17 mouse cellular contexts compared by ENCODE assay signal in the genomic region with DNA sequence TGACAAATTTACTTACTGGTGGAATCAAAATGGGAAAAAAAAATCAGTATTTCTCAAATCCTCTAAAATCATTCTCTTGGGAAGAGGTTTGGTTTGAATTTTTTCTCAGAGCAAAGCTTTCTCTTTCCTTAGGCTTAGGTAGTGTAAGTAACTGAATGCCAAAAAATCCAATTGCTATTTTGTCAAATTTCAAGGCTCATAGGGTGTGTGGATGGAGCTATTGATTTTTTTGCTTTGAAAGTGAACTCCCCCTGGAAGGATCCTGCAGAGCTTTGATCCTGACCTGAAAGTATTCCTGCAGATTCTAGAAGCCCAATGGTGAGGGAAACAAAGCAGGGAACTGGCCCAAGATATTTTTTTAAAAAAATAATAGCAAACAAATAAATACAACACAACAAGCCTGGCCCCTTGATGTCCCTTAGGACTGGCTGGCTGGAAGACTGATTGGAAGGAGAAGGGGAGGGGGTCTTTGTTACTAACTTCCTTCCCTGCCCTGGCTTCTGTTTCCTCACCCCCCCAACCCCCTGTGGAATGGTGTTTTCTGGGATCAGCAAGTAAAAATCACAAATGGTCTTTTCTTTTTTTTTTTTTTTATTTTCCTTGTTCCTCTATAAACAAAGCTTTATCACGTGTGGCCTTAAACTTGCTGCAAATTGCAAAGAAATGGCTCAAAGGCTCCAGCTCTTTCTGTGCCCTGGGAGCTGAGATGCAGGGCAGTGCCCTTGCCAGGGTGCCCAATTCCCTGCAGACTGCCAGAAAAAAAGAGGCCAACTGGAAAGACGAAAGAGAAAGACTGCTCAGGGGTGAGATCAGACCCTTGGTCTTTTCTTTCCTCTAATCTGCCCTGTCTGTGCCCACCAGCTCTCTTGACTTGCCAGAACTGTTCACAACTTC. TPM values are rescaled to one million over a fixed set of nuclear protein-coding genes. Genes with fewer than 3 reads are reported as not detected.
A peak's percentile ranks its signal among the peaks of the same experiment; 100 is the strongest.
DNase-seq lines count a peak whose midpoint lies in the region; ATAC-seq and TF ChIP-seq lines count a peak whose summit lies in the region.
"Had no signal": no experiment of that assay in that cellular context is flagged by ENCODE, and none has a peak within 500 bp of the region (broad histone marks: within the 10 kb centered on the region; RNA-seq: fewer than 3 reads in every experiment).

A gene (plus strand): TSS at position 622 of the 894 bp plus-strand sequence.

- H3K4me2 ChIP-seq in forebrain, embryonic 15.5 days (replicated peaks): no peak within 1 kb of the TSS
- no peak within 1 kb of the TSS for H3K4me2 ChIP-seq in forebrain, embryonic 11.5 days (ENCODE audit: low read depth, low read length, severe bottlenecking)
- H3K4me2 ChIP-seq in neural tube, embryonic 14.5 days (ENCODE audit: low read depth, low read length): no peak within 1 kb of the TSS
- H3K4me2 ChIP-seq: embryonic facial prominence, embryonic 12.5 days; heart, embryonic 12.5 days; neural tube, embryonic 12.5 days had no signal

- H3K9me3 ChIP-seq in forebrain, embryonic 15.5 days: no peaks in the 10 kb centered on the region
- H3K9me3 ChIP-seq in forebrain, embryonic 11.5 days (ENCODE audit: control insufficient read depth, low read length): no peaks in the 10 kb centered on the region
- no peaks in the 10 kb centered on the region for H3K9me3 ChIP-seq in neural tube, embryonic 14.5 days (ENCODE audit: control insufficient read depth, low read length)
- H3K9me3 ChIP-seq: embryonic facial prominence, embryonic 12.5 days; heart, embryonic 12.5 days; neural tube, embryonic 12.5 days had no signal

- H3K4me1 ChIP-seq in forebrain, embryonic 15.5 days: peaks cover 4% of the 10 kb centered on the region; the same call in 1 of the 2 replicates
- H3K4me1 ChIP-seq in forebrain, embryonic 11.5 days (replicated peaks; ENCODE audit: control insufficient read depth, insufficient read depth, low read length): no peaks in the 10 kb centered on the region
- H3K4me1 ChIP-seq in neural tube, embryonic 14.5 days (ENCODE audit: control insufficient read depth, insufficient read depth, low read length): no peaks in the 10 kb centered on the region
- H3K4me1 ChIP-seq in olfactory bulb, adult 2 months (ENCODE audit: control insufficient read depth, insufficient read depth, low read length): no peaks in the 10 kb centered on the region
- no peaks in the 10 kb centered on the region for H3K4me1 ChIP-seq in thymus, adult 2 months (replicated peaks; ENCODE audit: control insufficient read depth, insufficient read depth, low read length)
- H3K4me1 ChIP-seq: embryonic facial prominence, embryonic 12.5 days; heart, embryonic 12.5 days; neural tube, embryonic 12.5 days had no signal

- no peak for TF ChIP-seq CTCF in olfactory bulb, adult 2 months (IDR thresholded peaks at IDR 0.05; ENCODE audit: insufficient read depth, low read depth, low read length)
- no peak for TF ChIP-seq CTCF in thymus, adult 2 months (IDR thresholded peaks at IDR 0.05; ENCODE audit: borderline replicate concordance, control insufficient read depth, extremely low read depth, insufficient read depth, low read length, poor library complexity)

- no peak within 1 kb of the TSS for H3K9ac ChIP-seq in forebrain, embryonic 15.5 days (replicated peaks)
- no peak within 1 kb of the TSS for H3K9ac ChIP-seq in forebrain, embryonic 11.5 days (ENCODE audit: low read length)
- no peak within 1 kb of the TSS for H3K9ac ChIP-seq in neural tube, embryonic 14.5 days (replicated peaks; ENCODE audit: low read depth, low read length)
- H3K9ac ChIP-seq: embryonic facial prominence, embryonic 12.5 days; heart, embryonic 12.5 days; neural tube, embryonic 12.5 days had no signal

- no peak for TF ChIP-seq POLR2A in olfactory bulb, adult 2 months (IDR thresholded peaks at IDR 0.05; ENCODE audit: insufficient read depth, low read depth, low read length)
- TF ChIP-seq POLR2A in thymus, adult 2 months (IDR thresholded peaks at IDR 0.05; ENCODE audit: control insufficient read depth, extremely low read depth, insufficient read depth, low read length, poor library complexity): no peak

- DNase-seq in forebrain, embryonic 11.5 days (ENCODE audit: low spot score): no peak
- no peak for DNase-seq in neural tube, embryonic 10.5 days (ENCODE audit: extremely low spot score, low spot score)
- DNase-seq in layer of hippocampus, postnatal 14 days (ENCODE audit: low spot score in 2 of 2): peak in 1 of 2 experiments; percentile 64
- no peak for DNase-seq in spleen, postnatal 10 days (ENCODE audit: low spot score in 2 of 2)
- no peak for DNase-seq in thymus, adult 2 months
- DNase-seq: adrenal gland, postnatal 25 days; cerebellum, adult 18-20 months; kidney, postnatal 4 days had no signal

- peak; percentile 72 for ATAC-seq in forebrain, embryonic 15.5 days (replicated peaks)
- no peak for ATAC-seq in forebrain, embryonic 11.5 days (replicated peaks; ENCODE audit: low FRiP score)
- no peak for ATAC-seq in neural tube, embryonic 14.5 days (ENCODE audit: low read depth)
- ATAC-seq: Patski had no signal

- no peak within 1 kb of the TSS for H3K4me3 ChIP-seq in forebrain, embryonic 15.5 days
- H3K4me3 ChIP-seq in forebrain, embryonic 11.5 days (ENCODE audit: low read depth, low read length): no peak within 1 kb of the TSS
- H3K4me3 ChIP-seq in neural tube, embryonic 14.5 days (ENCODE audit: low read depth, low read length): no peak within 1 kb of the TSS
- peak within 1 kb of the TSS; percentile 4; the same call in 1 of the 2 replicates for H3K4me3 ChIP-seq in olfactory bulb, adult 2 months (ENCODE audit: insufficient read depth, low read depth, low read length)
- no peak within 1 kb of the TSS for H3K4me3 ChIP-seq in thymus, adult 2 months (ENCODE audit: control insufficient read depth, insufficient read depth, low read length)
- H3K4me3 ChIP-seq: embryonic facial prominence, embryonic 12.5 days; heart, embryonic 12.5 days; neural tube, embryonic 12.5 days had no signal

- peak within 1 kb of the TSS; percentile 5; the same call in 1 of the 2 replicates for H3K27ac ChIP-seq in forebrain, embryonic 15.5 days (replicated peaks)
- no peak within 1 kb of the TSS for H3K27ac ChIP-seq in forebrain, embryonic 11.5 days (ENCODE audit: low read depth, low read length)
- no peak within 1 kb of the TSS for H3K27ac ChIP-seq in neural tube, embryonic 14.5 days (ENCODE audit: low read depth, low read length)
- H3K27ac ChIP-seq in olfactory bulb, adult 2 months (ENCODE audit: insufficient read depth, low read depth, low read length): no peak within 1 kb of the TSS
- no peak within 1 kb of the TSS for H3K27ac ChIP-seq in thymus, adult 2 months (ENCODE audit: control insufficient read depth, insufficient read depth, low read length)
- H3K27ac ChIP-seq: embryonic facial prominence, embryonic 12.5 days; neural tube, embryonic 12.5 days had no signal

- H3K27me3 ChIP-seq in forebrain, embryonic 15.5 days: no peaks in the 10 kb centered on the region
- no peaks in the 10 kb centered on the region for H3K27me3 ChIP-seq in forebrain, embryonic 11.5 days (ENCODE audit: control insufficient read depth, insufficient read depth, low read length)
- no peaks in the 10 kb centered on the region for H3K27me3 ChIP-seq in neural tube, embryonic 14.5 days (ENCODE audit: control insufficient read depth, insufficient read depth, low read length)
- no peaks in the 10 kb centered on the region for H3K27me3 ChIP-seq in thymus, adult 2 months (ENCODE audit: control insufficient read depth, insufficient read depth, low read length)
- H3K27me3 ChIP-seq: embryonic facial prominence, embryonic 12.5 days; heart, embryonic 12.5 days; neural tube, embryonic 12.5 days; Patski had no signal

- H3K36me3 ChIP-seq in forebrain, embryonic 15.5 days: no peaks in the 10 kb centered on the region
- H3K36me3 ChIP-seq in forebrain, embryonic 11.5 days (ENCODE audit: control insufficient read depth, insufficient read depth, low read length): no peaks in the 10 kb centered on the region
- H3K36me3 ChIP-seq in neural tube, embryonic 14.5 days (ENCODE audit: control insufficient read depth, insufficient read depth, low read length): no peaks in the 10 kb centered on the region
- H3K36me3 ChIP-seq in thymus, adult 2 months (ENCODE audit: control insufficient read depth, insufficient read depth, low read length): no peaks in the 10 kb centered on the region
- H3K36me3 ChIP-seq: embryonic facial prominence, embryonic 12.5 days; heart, embryonic 12.5 days; neural tube, embryonic 12.5 days had no signal

- WGBS in forebrain, embryonic 15.5 days: 24% methylated on average over 2 of the region's 2 CpGs
- 45% methylated on average over 2 of the region's 2 CpGs for WGBS in forebrain, embryonic 11.5 days
- WGBS in neural tube, embryonic 14.5 days: 62% methylated on average over 2 of the region's 2 CpGs
- 26% methylated on average over 2 of the region's 2 CpGs for whole genome bisulfite sequencing in olfactory bulb, adult 2 months
- 71% methylated on average over 2 of the region's 2 CpGs for WGBS in thymus, adult 2 months

RNA-seq across cellular contexts. Expression of the gene that starts here (rescaled TPM):
- 15.6 and 19.6 TPM in 2 replicates for polyA plus RNA-seq in forebrain, embryonic 15.5 days (2015; fragmentation: Nextera tagmentation; extraction: Ambion mirVana)
- polyA plus RNA-seq in forebrain, embryonic 11.5 days (2014; fragmentation: Nextera tagmentation; extraction: Ambion mirVana): 0.39 and 1.1 TPM in 2 replicates
- 9.2 and 10.4 TPM in 2 replicates for polyA plus RNA-seq in neural tube, embryonic 14.5 days (2014; fragmentation: Nextera tagmentation; extraction: Ambion mirVana)
- 10 to 100 TPM; 73.5 to 90.5 TPM for total RNA-seq in layer of hippocampus, postnatal 14 days (2021)
- not detected in 2 replicates for polyA plus RNA-seq in olfactory bulb, adult 2 months (2012; ENCODE audit: insufficient read depth, insufficient read length, low replicate concordance, missing spikeins)
- 0.04 TPM in 1 of 2 replicates, not detected in the other for polyA plus RNA-seq in thymus, adult 2 months (2012; rRNA removed)
- total RNA-seq: megakaryocyte progenitor cell, adult 5-6 weeks had no signal
- polyA plus RNA-seq: liver, embryonic 16.5 days; Patski had no signal
